Mouse (Mus musculus) liver, embryonic 14.5 days (tissue): ENCODE data around the gene F13a1. TPM values are rescaled to one million over a fixed set of nuclear protein-coding genes. Genes with fewer than 3 reads are reported as not detected.

Experiments used
- ATAC-seq: fragments of 200-750 bp; cut with Nextera tagmentation; 2 replicates; pipeline ENCODE4 v1.8.0; 2017; ENCODE audit warnings: moderate number of reproducible peaks, mild to moderate bottlenecking, moderate library complexity; ENCODE audit not compliant: insufficient read depth
- DNase-seq, 3 experiments: peaks; one replicate each; pipeline ENCODE4 v3.0.0-alpha.2; 2012 to 2013; ENCODE audit warnings: low read depth in 3 of 3, low spot score in 3 of 3
- H3K27ac ChIP-seq: fragments of 300-500 bp; sonication (generic); 2 replicates; pipeline ENCODE4 v1.5.1; 2014; ENCODE audit warnings: moderate library complexity, mild to moderate bottlenecking, control low read depth, inconsistent platforms
- H3K27me3 ChIP-seq: fragments of 300-500 bp; sonication (generic); 2 replicates; pipeline ENCODE4 v1.6.1; 2014; ENCODE audit warnings: mild to moderate bottlenecking, low read length, moderate library complexity; ENCODE audit not compliant: control insufficient read depth, insufficient read depth
- H3K36me3 ChIP-seq: fragments of 300-500 bp; sonication (generic); replicated peaks from 2 replicates; pipeline ENCODE4 v1.6.1; 2014; ENCODE audit warnings: low read depth; ENCODE audit not compliant: control insufficient read depth, insufficient read depth
- H3K4me1 ChIP-seq, 2 experiments: fragments of 200-500 bp in 1 of 2; fragments of 300-500 bp in 1 of 2; sonication (generic) in 1 of 2; replicated peaks; 2 replicates each; pipeline ENCODE4 v1.6.1; 2012 to 2014; ENCODE audit warnings: antibody characterized with exemption in 1 of 2, inconsistent platforms in 1 of 2, low read length in 1 of 2; ENCODE audit not compliant: control insufficient read depth in 2 of 2, insufficient read depth in 2 of 2
- H3K4me2 ChIP-seq: fragments of 300-500 bp; sonication (generic); 2 replicates; pipeline ENCODE4 v1.6.1; 2014; ENCODE audit warnings: low read depth, mild to moderate bottlenecking, control low read depth, moderate library complexity
- H3K4me3 ChIP-seq, 2 experiments: fragments of 200-500 bp in 1 of 2; fragments of 300-500 bp in 1 of 2; sonication (generic) in 1 of 2; 2 replicates each; pipeline ENCODE4 v1.5.1; 2012 to 2014; ENCODE audit warnings: low read depth in 2 of 2, low read length in 2 of 2, mild to moderate bottlenecking in 2 of 2, control low read depth in 1 of 2, inconsistent platforms in 1 of 2, moderate library complexity in 1 of 2; ENCODE audit not compliant: insufficient read depth in 1 of 2
- H3K9ac ChIP-seq: fragments of 300-500 bp; sonication (generic); replicated peaks from 2 replicates; pipeline ENCODE4 v1.6.1; 2014; ENCODE audit warnings: mild to moderate bottlenecking, control low read depth, moderate library complexity
- H3K9me3 ChIP-seq: fragments of 300-500 bp; sonication (generic); 2 replicates; pipeline ENCODE4 v1.6.1; 2016; ENCODE audit warnings: low read length, mixed read lengths; ENCODE audit not compliant: control insufficient read depth
- CTCF ChIP-seq: IDR thresholded peaks from 2 replicates; pipeline ENCODE4 v1.5.1; 2016; ENCODE audit warnings: antibody characterized with exemption, low read depth, control low read depth
- EP300 ChIP-seq: IDR thresholded peaks from 2 replicates; pipeline ENCODE4 v1.6.1; 2016; ENCODE audit warnings: antibody characterized with exemption, low read depth
- WGBS: fragments of 180-500 bp; shearing (Covaris S2); extraction: QIAGEN DNeasy Blood & Tissue Kit; methylation state at CpG from one replicate; pipeline ENCODE4 v1.1.7; 2014; ENCODE audit not compliant: insufficient replicate concordance; 5-methylcytosine and 5-hydroxymethylcytosine counted together
- polyA plus RNA-seq, 2 experiments: library from polyadenylated mRNA; depleted of rRNA in 1 of 2; stranded (reverse) in 1 of 2; unstranded in 1 of 2; fragments of >200 nt; fragmentation: Nextera tagmentation in 1 of 2; extraction: Ambion mirVana in 1 of 2; gene quantifications; 2 replicates each; pipeline versions ENCODE4 v1.2.1 to v1.2.3; 2012 to 2014

F13a1 gene
- polyA plus RNA-seq, 2 experiments, result 4.7 to 8.0 TPM

GRCm38 (mm10) chr13:36962926-36963325 is 87.1 kb downstream of the F13a1 start:
- Histone ChIP-seq H3K4me1 (no peaks in the 10 kb centered on the region), H3K27ac (no peak overlapping the region), H3K9me3 (no peaks in the 10 kb centered on the region), H3K36me3 (no peaks in the 10 kb centered on the region), H3K9ac (no peak overlapping the region), H3K4me3 (no peak overlapping the region), H3K27me3 (no peaks in the 10 kb centered on the region), H3K4me2 (no peak overlapping the region)
- DNase-seq (no peak), ATAC-seq (no peak)
- TF ChIP-seq EP300 (no peak), CTCF (no peak)

GRCm38 (mm10) chr13:36958996-36959395 is 91.0 kb downstream of the F13a1 start:
- no peak overlapping the region for H3K4me2 ChIP-seq
- DNase-seq, result no peak
- no peaks in the 10 kb centered on the region for H3K27me3 ChIP-seq
- no peaks in the 10 kb centered on the region for H3K36me3 ChIP-seq
- ATAC-seq, result no peak
- 34% methylated on average over 3 of the region's 3 CpGs for WGBS
- TF ChIP-seq EP300 (no peak), CTCF (no peak)
- H3K27ac ChIP-seq, result no peak overlapping the region
- H3K9ac ChIP-seq, result no peak overlapping the region
- H3K4me3 ChIP-seq, result no peak overlapping the region
- H3K4me1 ChIP-seq, result no peaks in the 10 kb centered on the region
- no peaks in the 10 kb centered on the region for H3K9me3 ChIP-seq

GRCm38 (mm10) chr13:36954937-36955336 is 95.1 kb downstream of the F13a1 start:
- 59% methylated on average over 3 of the region's 3 CpGs for WGBS
- TF ChIP-seq CTCF (no peak), EP300 (no peak)
- H3K9ac ChIP-seq, result no peak overlapping the region
- no peak overlapping the region for H3K4me3 ChIP-seq
- H3K36me3 ChIP-seq, result no peaks in the 10 kb centered on the region
- no peaks in the 10 kb centered on the region for H3K4me1 ChIP-seq
- no peak for DNase-seq
- no peak overlapping the region for H3K4me2 ChIP-seq
- H3K27ac ChIP-seq, result no peak overlapping the region
- H3K9me3 ChIP-seq, result no peaks in the 10 kb centered on the region
- no peak for ATAC-seq
- H3K27me3 ChIP-seq, result no peaks in the 10 kb centered on the region

- no peak for ATAC-seq
- no peak overlapping the region for H3K4me3 ChIP-seq
- TF ChIP-seq EP300, result no peak
- TF ChIP-seq CTCF, result no peak
Observed at GRCm38 (mm10) chr13:36953676-36954075, 96.4 kb downstream of the F13a1 start.

GRCm38 (mm10) chr13:36941891-36942290 is 108.2 kb downstream of the F13a1 start:
- no peaks in the 10 kb centered on the region for H3K9me3 ChIP-seq
- no peaks in the 10 kb centered on the region for H3K36me3 ChIP-seq
- no peak overlapping the region for H3K4me2 ChIP-seq
- 64% methylated on average over 3 of the region's 3 CpGs for WGBS
- TF ChIP-seq CTCF (no peak), EP300 (no peak)
- no peaks in the 10 kb centered on the region for H3K4me1 ChIP-seq
- DNase-seq (no peak), ATAC-seq (no peak)
- no peak overlapping the region for H3K4me3 ChIP-seq
- H3K9ac ChIP-seq, result no peak overlapping the region
- no peak overlapping the region for H3K27ac ChIP-seq
- H3K27me3 ChIP-seq, result no peaks in the 10 kb centered on the region

More at GRCm38 (mm10) chr13:36953676-36954075, 96.4 kb downstream of the F13a1 start:
- Histone ChIP-seq H3K36me3 (no peaks in the 10 kb centered on the region), H3K4me2 (no peak overlapping the region), H3K27me3 (no peaks in the 10 kb centered on the region), H3K4me1 (no peaks in the 10 kb centered on the region), H3K9me3 (no peaks in the 10 kb centered on the region), H3K9ac (no peak overlapping the region), H3K27ac (no peak overlapping the region)
- DNase-seq, result no peak
